Mouse (Mus musculus) myocyte (in vitro differentiated cells): ENCODE measurements at regions not wholly inside any gene's neighbourhood (a gene's known extent, or its start where the extent isn't known, plus 50 kb on each side); places are given as distances from the start of the nearest gene placed in this dataset.

Source experiments
- H3K27me3 ChIP-seq: one replicate; pipeline ENCODE4 v1.6.1; 2011; ENCODE audit not compliant: control insufficient read depth, insufficient read depth, insufficient read length
- H3K36me3 ChIP-seq: one replicate; pipeline ENCODE4 v1.6.1; 2011; ENCODE audit not compliant: control insufficient read depth, insufficient read depth
- H3K4me2 ChIP-seq: one replicate; pipeline ENCODE4 v1.6.1; 2011; ENCODE audit warnings: low read depth, control low read depth
- H3K4me3 ChIP-seq: one replicate; pipeline ENCODE4 v1.5.1; 2011; ENCODE audit warnings: mild to moderate bottlenecking, control low read depth, moderate library complexity
- H3K79me2 ChIP-seq: one replicate; pipeline ENCODE4 v1.6.1; 2011; ENCODE audit not compliant: control insufficient read depth, insufficient read depth
- H3ac ChIP-seq: one replicate; pipeline ENCODE4 v1.6.1; 2011; ENCODE audit not compliant: control insufficient read depth, insufficient read length
- CEBPB ChIP-seq: IDR thresholded peaks from 2 replicates; pipeline ENCODE4 v1.6.1; 2011; ENCODE audit warnings: mild to moderate bottlenecking, moderate library complexity; ENCODE audit not compliant: poor library complexity, insufficient read depth, severe bottlenecking
- E2F4 ChIP-seq: IDR thresholded peaks from one replicate; pipeline ENCODE4 v1.6.1; 2011; ENCODE audit warnings: mild to moderate bottlenecking, control low read depth, moderate library complexity; ENCODE audit not compliant: insufficient read depth
- MAX ChIP-seq: IDR thresholded peaks from one replicate; pipeline ENCODE4 v1.6.1; 2011; ENCODE audit warnings: low read depth, mild to moderate bottlenecking, control low read depth
- MYOD1 ChIP-seq, 3 experiments: IDR thresholded peaks; one replicate each; pipeline ENCODE4 v1.6.1; 2011; ENCODE audit warnings: control low read depth in 2 of 3, low read depth in 2 of 3, mild to moderate bottlenecking in 2 of 3, moderate library complexity in 1 of 3; ENCODE audit not compliant: insufficient read length in 2 of 3, control insufficient read depth in 1 of 3
- MYOG ChIP-seq, 3 experiments: IDR thresholded peaks; one replicate each; pipeline ENCODE4 v1.6.1; 2011; ENCODE audit warnings: control low read depth in 2 of 3, low read depth in 2 of 3, mild to moderate bottlenecking in 2 of 3; ENCODE audit not compliant: insufficient read length in 2 of 3, control insufficient read depth in 1 of 3, insufficient read depth in 1 of 3
- POLR2A ChIP-seq: IDR thresholded peaks from one replicate; pipeline ENCODE4 v1.6.1; 2011; ENCODE audit warnings: low read depth, mild to moderate bottlenecking, control low read depth, moderate library complexity; ENCODE audit not compliant: insufficient read length
- POLR2AphosphoS2 ChIP-seq: IDR thresholded peaks from one replicate; pipeline ENCODE4 v1.6.1; 2011; ENCODE audit warnings: low read depth, control low read depth; ENCODE audit not compliant: insufficient read length
- REST ChIP-seq: IDR thresholded peaks from one replicate; pipeline ENCODE4 v1.6.1; 2011; ENCODE audit warnings: mild to moderate bottlenecking, control low read depth, moderate library complexity; ENCODE audit not compliant: insufficient read depth, insufficient read length
- SRF ChIP-seq: IDR thresholded peaks from one replicate; pipeline ENCODE4 v1.6.1; 2011; ENCODE audit warnings: low read depth; ENCODE audit not compliant: control insufficient read depth, insufficient read length
- TCF12 ChIP-seq: IDR thresholded peaks from one replicate; pipeline ENCODE4 v1.6.1; 2011; ENCODE audit warnings: mild to moderate bottlenecking, control low read depth; ENCODE audit not compliant: poor library complexity, insufficient read depth, severe bottlenecking
- TCF3 ChIP-seq: IDR thresholded peaks from one replicate; pipeline ENCODE4 v1.6.1; 2011; ENCODE audit warnings: low read depth, control low read depth; ENCODE audit not compliant: insufficient read length
- USF1 ChIP-seq: IDR thresholded peaks from one replicate; pipeline ENCODE4 v1.6.1; 2011; ENCODE audit warnings: low read depth, mild to moderate bottlenecking, control low read depth, moderate library complexity

DNA sequence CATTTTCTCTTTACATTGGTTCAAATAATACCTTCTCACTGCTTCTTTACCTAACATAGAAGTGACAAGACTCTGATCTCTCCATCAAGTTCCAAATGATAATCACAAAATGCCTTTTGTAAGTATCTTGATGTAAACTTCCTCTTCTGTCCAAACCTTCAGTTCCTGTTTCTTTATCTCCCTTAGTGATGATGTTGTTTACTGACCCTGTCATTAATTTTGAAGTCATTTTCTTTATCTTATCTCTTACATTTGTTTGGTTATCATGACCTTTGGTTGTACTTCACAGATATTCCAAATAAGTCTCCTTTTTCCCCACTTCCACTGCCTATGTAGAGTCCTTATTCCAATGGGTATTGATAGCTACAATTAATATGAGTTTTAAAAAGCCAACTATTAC lies 65.3 kb upstream of the Tusc1 start:
- no peak overlapping the region for H3ac ChIP-seq
- no peak overlapping the region for H3K4me2 ChIP-seq
- no peak for TF ChIP-seq TCF12
- no peak for TF ChIP-seq SRF
- no peak for TF ChIP-seq POLR2AphosphoS2
- TF ChIP-seq MYOG (IDR thresholded peaks at IDR 0.05; ENCODE audit: control insufficient read depth in 1 of 3, insufficient read depth in 1 of 3, insufficient read length in 2 of 3, low read depth in 2 of 3), result no peak
- TF ChIP-seq MYOD1 (IDR thresholded peaks at IDR 0.05; ENCODE audit: control insufficient read depth in 1 of 3, insufficient read length in 2 of 3, low read depth in 2 of 3), result no peak
- no peak for TF ChIP-seq REST
- no peak for TF ChIP-seq E2F4
- no peak for TF ChIP-seq CEBPB
- TF ChIP-seq USF1, result no peak
- no peak for TF ChIP-seq MAX
- no peak for TF ChIP-seq POLR2A
- TF ChIP-seq TCF3, result no peak
- H3K4me3 ChIP-seq, result no peak overlapping the region
- no peaks in the 10 kb centered on the region for H3K79me2 ChIP-seq
- H3K27me3 ChIP-seq, result no peaks in the 10 kb centered on the region
- no peaks in the 10 kb centered on the region for H3K36me3 ChIP-seq
